Mouse (Mus musculus): ENCODE measurements around the gene Asrgl1.

Asrgl1 gene

GRCm38 (mm10) chr19:9065621-9066561 lies 69.5 kb downstream of the Asrgl1 start:
- TF ChIP-seq GATA4 (IDR thresholded peaks at IDR 0.05; ENCODE audit: insufficient replicate concordance, low read length), result no peak

- TF ChIP-seq GATA4 (IDR thresholded peaks at IDR 0.05; ENCODE audit: insufficient replicate concordance, low read length), result no peak
Observed at GRCm38 (mm10) chr19:9063831-9064230, 71.6 kb downstream of the Asrgl1 start.

- no peak for TF ChIP-seq GATA4 (IDR thresholded peaks at IDR 0.05; ENCODE audit: insufficient replicate concordance, low read length)
Observed at GRCm38 (mm10) chr19:9062822-9063221, 72.6 kb downstream of the Asrgl1 start.

- no peak for TF ChIP-seq GATA4 (IDR thresholded peaks at IDR 0.05; ENCODE audit: insufficient replicate concordance, low read length)
Observed at GRCm38 (mm10) chr19:9061221-9061893, 74.1 kb downstream of the Asrgl1 start.

- TF ChIP-seq GATA4 (IDR thresholded peaks at IDR 0.05; ENCODE audit: insufficient replicate concordance, low read length), result no peak
Observed at GRCm38 (mm10) chr19:9060103-9060502, 75.3 kb downstream of the Asrgl1 start.
